Mouse (Mus musculus) brain, embryonic 14.5 days (tissue): Measurements from ENCODE around the gene Txnrd2. TPM values are rescaled to one million over a fixed set of nuclear protein-coding genes. Genes with fewer than 3 reads are reported as not detected.

ENCODE experiments used
- DNase-seq: peaks from one replicate; pipeline ENCODE4 v3.0.0-alpha.2; 2011; ENCODE audit warnings: low read depth
- CTCF ChIP-seq: fragments of 200-500 bp; IDR thresholded peaks from 2 replicates; pipeline ENCODE4 v1.5.1; 2012; ENCODE audit warnings: inconsistent platforms, mild to moderate bottlenecking, moderate library complexity, borderline replicate concordance; ENCODE audit not compliant: insufficient read depth, insufficient read length; ENCODE audit errors: extremely low read depth
- POLR2A ChIP-seq: fragments of 200-500 bp; IDR thresholded peaks from 2 replicates; pipeline ENCODE4 v1.6.1; 2012; ENCODE audit warnings: mild to moderate bottlenecking, inconsistent platforms, borderline replicate concordance; ENCODE audit not compliant: poor library complexity, insufficient read depth, insufficient read length, severe bottlenecking; ENCODE audit errors: extremely low read depth
- polyA plus RNA-seq: library from polyadenylated mRNA; depleted of rRNA; stranded (reverse); fragments of >200 nt; gene quantifications from 2 replicates; pipeline ENCODE4 v1.2.3, GENCODE M21; 2012

The Txnrd2 gene
- polyA plus RNA-seq, 1 experiment = 19.5 TPM

GRCm38 (mm10) chr16:18483839-18484238, 57.7 kb downstream of the Txnrd2 start:
- DNase-seq = no peak
- TF ChIP-seq POLR2A (no peak), CTCF (no peak)

- TF ChIP-seq POLR2A = no peak
- no peak for TF ChIP-seq CTCF
- DNase-seq = no peak
Observed at GRCm38 (mm10) chr16:18484386-18484785, 58.2 kb downstream of the Txnrd2 start.

- TF ChIP-seq POLR2A (no peak), CTCF (no peak)
- DNase-seq = peak; percentile 69
Observed at GRCm38 (mm10) chr16:18484794-18485435, 58.7 kb downstream of the Txnrd2 start.

- no peak for DNase-seq
- TF ChIP-seq POLR2A = no peak
- no peak for TF ChIP-seq CTCF
Observed at GRCm38 (mm10) chr16:18486126-18486525, 59.9 kb downstream of the Txnrd2 start.

- TF ChIP-seq POLR2A = no peak
- TF ChIP-seq CTCF = no peak
- DNase-seq = no peak
Observed at GRCm38 (mm10) chr16:18490281-18490680, 64.1 kb downstream of the Txnrd2 start.

- TF ChIP-seq POLR2A (no peak), CTCF (no peak)
- DNase-seq = no peak
Observed at GRCm38 (mm10) chr16:18490894-18491293, 64.7 kb downstream of the Txnrd2 start.

- TF ChIP-seq POLR2A = no peak
- TF ChIP-seq CTCF = no peak
- no peak for DNase-seq
Observed at GRCm38 (mm10) chr16:18497865-18498515, 71.8 kb downstream of the Txnrd2 start.

- DNase-seq = peak; percentile 99
Observed at GRCm38 (mm10) chr16:18498558-18498990, 72.4 kb downstream of the Txnrd2 start, which contains the start of the genes Gnb1l and Rtl10. Gene Gnb1l, plus strand, starts transcription at chr16:18498713. Gene Rtl10, plus strand, starts transcription at chr16:18498901.

GRCm38 (mm10) chr16:18498996-18499395, 72.8 kb downstream of the Txnrd2 start:
- DNase-seq = no peak
- no peak for TF ChIP-seq CTCF
- TF ChIP-seq POLR2A = no peak

More at GRCm38 (mm10) chr16:18498558-18498990, 72.4 kb downstream of the Txnrd2 start, which contains the start of the genes Gnb1l and Rtl10:
- TF ChIP-seq CTCF = no peak
- TF ChIP-seq POLR2A = peak; percentile 91

- DNase-seq = no peak
- TF ChIP-seq POLR2A = no peak
- TF ChIP-seq CTCF = no peak
Observed at GRCm38 (mm10) chr16:18501531-18501930, 75.3 kb downstream of the Txnrd2 start.

GRCm38 (mm10) chr16:18503566-18504342, 77.6 kb downstream of the Txnrd2 start:
- TF ChIP-seq CTCF = no peak
- no peak for TF ChIP-seq POLR2A
- DNase-seq = no peak

- no peak for DNase-seq
- TF ChIP-seq POLR2A (no peak), CTCF (no peak)
Observed at GRCm38 (mm10) chr16:18506524-18507199, 80.5 kb downstream of the Txnrd2 start.
